Mouse (Mus musculus): ENCODE data around the gene Psmd3. TPM values are rescaled to one million over a fixed set of nuclear protein-coding genes. Genes with fewer than 3 reads are reported as not detected.
"Not testable (repeated sequence)": the region's sequence is repeated elsewhere in the genome, so short reads cannot be mapped to it uniquely, and the experiment has no call there.

Psmd3 gene
- polyA plus RNA-seq (2014; fragmentation: Nextera tagmentation; extraction: Ambion mirVana): 152 and 169 TPM in 2 replicates

DNA sequence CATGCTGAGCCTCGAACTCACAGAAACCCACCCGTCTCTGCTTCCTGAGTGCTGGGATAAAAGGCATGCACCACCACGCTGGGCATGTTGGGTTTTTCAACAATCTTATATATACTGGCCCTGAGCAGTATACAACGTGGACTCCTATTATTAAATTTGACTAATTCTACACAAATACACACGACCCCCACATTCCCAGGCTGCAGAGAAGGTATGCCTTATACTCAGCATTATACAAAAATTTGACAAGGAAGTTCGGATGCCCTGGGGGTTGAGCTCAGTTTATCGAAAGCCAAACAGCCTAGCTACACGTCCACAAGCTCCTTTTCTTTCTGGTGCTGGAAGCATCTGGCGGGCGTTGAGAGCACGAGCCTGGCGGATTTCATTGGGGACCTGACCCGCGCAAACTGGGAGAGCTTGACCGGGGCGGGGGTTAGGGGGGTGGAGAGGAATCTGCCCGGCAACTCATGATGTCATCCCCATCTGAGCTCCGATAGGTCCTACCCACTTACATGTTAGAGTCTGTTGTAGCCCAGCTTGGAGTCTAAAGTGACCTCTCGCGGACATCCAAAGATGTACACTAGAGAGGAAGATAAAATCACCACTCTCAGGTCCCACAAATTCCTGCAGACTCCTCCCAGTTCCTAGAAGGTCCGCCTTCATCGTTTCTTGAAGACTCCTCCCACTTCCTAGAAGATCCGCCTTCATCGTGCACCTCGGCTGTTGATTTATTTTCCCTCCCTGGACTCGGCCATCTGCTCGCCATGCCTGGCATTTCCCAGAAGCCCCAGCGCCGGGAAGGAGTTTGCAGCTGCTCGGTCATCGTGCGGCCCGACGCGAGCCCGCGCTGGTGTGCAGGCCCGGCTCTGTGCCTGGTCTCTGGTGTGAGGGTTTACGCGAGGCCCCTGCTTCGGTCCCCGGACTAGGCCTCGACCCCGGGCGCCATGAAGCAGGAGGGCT lies at the start of gene Psmd3:
Gene Psmd3 (plus strand): TSS at position 769 of the 960 bp plus-strand sequence.
- Histone ChIP-seq H3K9me3 (ENCODE audit: low read depth, low read length) (no peaks in the 10 kb centered on the region), H3K36me3 (ENCODE audit: insufficient read depth) (peaks cover 21% of the 10 kb centered on the region), H3K9ac (peak within 1 kb of the TSS; percentile 98), H3K4me3 (ENCODE audit: low read depth, low read length) (peak within 1 kb of the TSS; percentile 97), H3K4me2 (peak within 1 kb of the TSS; percentile 64), H3K27ac (ENCODE audit: low read depth) (peak within 1 kb of the TSS; percentile 34), H3K27me3 (ENCODE audit: insufficient read depth, low read length) (no peaks in the 10 kb centered on the region), H3K4me1 (ENCODE audit: insufficient read depth) (0 out of 2 replicates have a peak, but pooled peaks cover 3% of the 10 kb centered on the region)
- WGBS: 3% methylated on average over 45 of the region's 45 CpGs
- DNase-seq: peak; percentile 99
- TF ChIP-seq CTCF (IDR thresholded peaks at IDR 0.05; ENCODE audit: low read depth): peak; percentile 54
- peak; percentile 96 for ATAC-seq (ENCODE audit: insufficient read depth)

- ATAC-seq (ENCODE audit: insufficient read depth); H3K9me3 ChIP-seq (ENCODE audit: low read depth, low read length); H3K4me3 ChIP-seq (ENCODE audit: low read depth, low read length); H3K27me3 ChIP-seq (ENCODE audit: insufficient read depth, low read length); H3K4me2 ChIP-seq; H3K27ac ChIP-seq (ENCODE audit: low read depth); H3K36me3 ChIP-seq (ENCODE audit: insufficient read depth); H3K9ac ChIP-seq; H3K4me1 ChIP-seq (ENCODE audit: insufficient read depth): not testable (repeated sequence)
- peak; percentile 41 for DNase-seq
- TF ChIP-seq CTCF (IDR thresholded peaks at IDR 0.05; ENCODE audit: low read depth): peak; percentile 59
- 30% methylated on average over 10 of the region's 10 CpGs for WGBS
These were observed 46.9 kb upstream of the Psmd3 start for GRCm38 (mm10) chr11:98635312-98635970.

DNA sequence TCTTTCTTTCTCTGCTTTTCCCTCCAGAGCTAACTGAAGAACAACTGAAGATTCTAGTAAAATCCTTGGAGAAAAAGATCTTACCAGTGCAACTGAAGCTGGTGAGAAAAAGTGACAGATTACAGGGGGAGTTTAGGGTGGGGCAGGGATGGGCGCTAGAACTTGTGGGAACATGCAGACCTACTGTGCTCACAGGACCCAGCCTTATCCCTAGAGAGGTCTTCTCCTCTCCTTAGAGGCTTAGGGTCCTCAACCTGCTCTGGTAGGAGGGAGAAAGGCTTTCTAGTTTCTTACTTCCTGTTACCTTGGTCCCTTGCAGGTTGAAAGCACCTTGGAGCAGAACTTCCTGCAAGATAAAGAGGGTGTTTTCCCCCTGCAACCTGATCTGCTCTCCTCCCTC lies 44.9 kb upstream of the Psmd3 start:
- DNase-seq (no peak), ATAC-seq (ENCODE audit: insufficient read depth) (no peak)
- H3K36me3 ChIP-seq (ENCODE audit: insufficient read depth): no peaks in the 10 kb centered on the region
- H3K4me3 ChIP-seq (ENCODE audit: low read depth, low read length): no peak overlapping the region
- H3K9ac ChIP-seq: no peak overlapping the region
- H3K4me2 ChIP-seq: no peak overlapping the region
- WGBS: 67% methylated on average over 1 of the region's 1 CpGs
- H3K27ac ChIP-seq (ENCODE audit: low read depth): no peak overlapping the region
- H3K4me1 ChIP-seq (ENCODE audit: insufficient read depth): no peaks in the 10 kb centered on the region
- no peaks in the 10 kb centered on the region for H3K9me3 ChIP-seq (ENCODE audit: low read depth, low read length)
- no peaks in the 10 kb centered on the region for H3K27me3 ChIP-seq (ENCODE audit: insufficient read depth, low read length)
- TF ChIP-seq CTCF (IDR thresholded peaks at IDR 0.05; ENCODE audit: low read depth): no peak

- Histone ChIP-seq H3K36me3 (ENCODE audit: insufficient read depth) (no peaks in the 10 kb centered on the region), H3K9ac (no peak overlapping the region)
- 42% methylated on average over 5 of the region's 5 CpGs for WGBS
These were observed 42.3 kb upstream of the Psmd3 start for GRCm38 (mm10) chr11:98640091-98640490.

GRCm38 (mm10) chr11:98644757-98645156 lies 37.6 kb upstream of the Psmd3 start:
- Histone ChIP-seq H3K9ac (no peak overlapping the region), H3K4me1 (ENCODE audit: insufficient read depth) (no peaks in the 10 kb centered on the region), H3K27me3 (ENCODE audit: insufficient read depth, low read length) (no peaks in the 10 kb centered on the region), H3K36me3 (ENCODE audit: insufficient read depth) (no peaks in the 10 kb centered on the region), H3K4me3 (ENCODE audit: low read depth, low read length) (no peak overlapping the region), H3K9me3 (ENCODE audit: low read depth, low read length) (no peaks in the 10 kb centered on the region), H3K4me2 (no peak overlapping the region), H3K27ac (ENCODE audit: low read depth) (no peak overlapping the region)
- 73% methylated on average over 3 of the region's 3 CpGs for WGBS
- ATAC-seq (ENCODE audit: insufficient read depth) (no peak), DNase-seq (no peak)
- no peak for TF ChIP-seq CTCF (IDR thresholded peaks at IDR 0.05; ENCODE audit: low read depth)

More at GRCm38 (mm10) chr11:98640091-98640490, 42.3 kb upstream of the Psmd3 start:
- no peaks in the 10 kb centered on the region for H3K4me1 ChIP-seq (ENCODE audit: insufficient read depth)
- no peak overlapping the region for H3K27ac ChIP-seq (ENCODE audit: low read depth)
- H3K4me3 ChIP-seq (ENCODE audit: low read depth, low read length): no peak overlapping the region
- no peak for TF ChIP-seq CTCF (IDR thresholded peaks at IDR 0.05; ENCODE audit: low read depth)
- DNase-seq (no peak), ATAC-seq (ENCODE audit: insufficient read depth) (no peak)
- H3K4me2 ChIP-seq: no peak overlapping the region
- H3K27me3 ChIP-seq (ENCODE audit: insufficient read depth, low read length): no peaks in the 10 kb centered on the region
- H3K9me3 ChIP-seq (ENCODE audit: low read depth, low read length): no peaks in the 10 kb centered on the region

GRCm38 (mm10) chr11:98645946-98646345 lies 36.4 kb upstream of the Psmd3 start:
- no peak overlapping the region for H3K4me2 ChIP-seq

DNA sequence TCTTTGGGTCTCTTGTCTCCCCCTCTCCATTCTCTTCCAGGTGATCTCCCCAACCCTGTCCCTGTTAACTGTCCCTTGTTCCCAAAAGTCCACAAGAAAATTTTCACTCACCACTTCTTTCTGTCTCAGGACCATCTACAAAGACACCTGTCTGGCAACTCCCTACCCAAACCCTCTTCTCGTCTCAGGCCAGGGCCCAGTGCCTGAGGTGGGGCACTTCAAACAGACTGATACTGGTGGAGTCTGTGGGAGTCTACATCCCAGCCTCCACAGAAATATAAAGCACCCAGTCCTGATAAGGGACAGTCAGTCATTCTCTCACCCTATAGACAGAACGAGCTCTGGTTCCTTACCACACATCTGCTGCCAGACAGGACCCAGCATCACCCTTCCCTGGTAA lies 35.9 kb upstream of the Psmd3 start, which contains the start of gene Gsdma2:
Gene Gsdma2 (plus strand): TSS at position 301 of the 400 bp plus-strand sequence.
- 49% methylated on average over 2 of the region's 2 CpGs for WGBS
- no peaks in the 10 kb centered on the region for H3K36me3 ChIP-seq (ENCODE audit: insufficient read depth)
- no peaks in the 10 kb centered on the region for H3K9me3 ChIP-seq (ENCODE audit: low read depth, low read length)
- no peak for TF ChIP-seq CTCF (IDR thresholded peaks at IDR 0.05; ENCODE audit: low read depth)
- no peak within 1 kb of the TSS for H3K4me3 ChIP-seq (ENCODE audit: low read depth, low read length)
- H3K4me2 ChIP-seq: no peak within 1 kb of the TSS
- DNase-seq (no peak), ATAC-seq (ENCODE audit: insufficient read depth) (no peak)
- H3K27me3 ChIP-seq (ENCODE audit: insufficient read depth, low read length): no peaks in the 10 kb centered on the region
- no peak within 1 kb of the TSS for H3K9ac ChIP-seq
- no peak within 1 kb of the TSS for H3K27ac ChIP-seq (ENCODE audit: low read depth)
- no peaks in the 10 kb centered on the region for H3K4me1 ChIP-seq (ENCODE audit: insufficient read depth)

More at GRCm38 (mm10) chr11:98645946-98646345, 36.4 kb upstream of the Psmd3 start:
- TF ChIP-seq CTCF (IDR thresholded peaks at IDR 0.05; ENCODE audit: low read depth): no peak
- DNase-seq: no peak
- Histone ChIP-seq H3K9ac (no peak overlapping the region), H3K36me3 (ENCODE audit: insufficient read depth) (no peaks in the 10 kb centered on the region), H3K9me3 (ENCODE audit: low read depth, low read length) (no peaks in the 10 kb centered on the region), H3K4me1 (ENCODE audit: insufficient read depth) (no peaks in the 10 kb centered on the region), H3K27ac (ENCODE audit: low read depth) (no peak overlapping the region), H3K4me3 (ENCODE audit: low read depth, low read length) (no peak overlapping the region), H3K27me3 (ENCODE audit: insufficient read depth, low read length) (no peaks in the 10 kb centered on the region)
- WGBS: 61% methylated on average over 2 of the region's 2 CpGs
- ATAC-seq (ENCODE audit: insufficient read depth): no peak
